Mouse (Mus musculus): ENCODE data around the gene Hivep3.

The Hivep3 gene

DNA sequence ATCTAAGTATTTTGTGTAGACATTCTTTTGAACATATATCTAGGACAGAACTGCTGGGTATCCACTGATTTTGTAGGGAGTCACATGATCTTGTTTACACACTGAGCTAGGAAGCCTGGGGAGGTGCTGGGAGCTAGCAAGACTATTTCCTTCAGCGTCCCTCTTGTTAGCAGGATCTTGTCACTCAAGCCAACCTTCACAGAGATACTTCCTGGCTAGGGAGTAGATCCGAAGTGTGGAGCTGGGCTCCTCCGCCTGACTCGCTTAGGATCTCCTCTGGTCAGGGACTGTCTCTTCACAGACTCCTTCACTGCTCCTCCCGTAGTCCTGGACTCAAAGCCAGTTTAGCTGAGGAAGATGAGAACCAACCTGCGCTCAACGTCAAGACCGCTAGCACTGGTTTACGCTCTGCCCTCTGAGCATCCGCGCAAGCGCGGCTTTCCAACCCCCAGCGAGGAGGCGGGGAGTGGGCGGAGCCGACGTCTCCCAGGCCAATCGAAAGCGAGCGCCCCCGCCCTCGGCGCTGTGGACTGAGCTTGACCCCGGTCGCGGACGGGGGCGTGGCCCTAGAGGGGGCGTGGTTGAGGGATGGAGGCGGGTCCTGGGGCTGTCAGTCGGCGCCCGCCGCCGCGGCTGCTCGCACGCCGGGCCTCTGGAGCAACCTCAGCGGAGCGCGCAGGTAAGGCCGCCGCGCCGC, at the start of gene Hivep3:
Gene Hivep3 (plus strand): TSS at position 601 of the 697 bp plus-strand sequence.
- peak; percentile 100 for DNase-seq (ENCODE audit: extremely low spot score, low spot score)

DNA sequence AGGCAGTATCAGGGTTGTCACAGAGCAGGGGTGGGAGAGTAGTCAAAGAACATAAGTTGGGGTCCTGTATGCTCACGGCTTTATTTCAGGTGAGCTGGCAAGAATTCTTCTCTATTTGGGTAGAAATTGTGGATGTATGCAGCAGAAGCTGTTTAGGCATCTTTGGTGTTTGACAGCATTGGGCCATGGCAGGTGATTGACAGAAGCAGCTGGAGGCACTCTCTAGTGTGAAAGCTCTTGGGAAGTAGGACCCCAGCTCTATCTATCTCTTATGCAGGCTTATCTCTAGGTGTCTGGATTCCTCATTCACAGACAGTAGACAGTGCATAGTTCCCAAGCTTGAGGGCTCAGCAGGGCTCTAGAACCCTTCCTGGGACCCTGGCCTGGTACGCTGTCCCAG, 47.8 kb upstream of the Hivep3 start:
- no peak for DNase-seq (ENCODE audit: extremely low spot score, low spot score)

GRCm38 (mm10) chr4:119698339-119698738, 35.2 kb upstream of the Hivep3 start:
- DNase-seq (ENCODE audit: extremely low spot score, low spot score): no peak

DNA sequence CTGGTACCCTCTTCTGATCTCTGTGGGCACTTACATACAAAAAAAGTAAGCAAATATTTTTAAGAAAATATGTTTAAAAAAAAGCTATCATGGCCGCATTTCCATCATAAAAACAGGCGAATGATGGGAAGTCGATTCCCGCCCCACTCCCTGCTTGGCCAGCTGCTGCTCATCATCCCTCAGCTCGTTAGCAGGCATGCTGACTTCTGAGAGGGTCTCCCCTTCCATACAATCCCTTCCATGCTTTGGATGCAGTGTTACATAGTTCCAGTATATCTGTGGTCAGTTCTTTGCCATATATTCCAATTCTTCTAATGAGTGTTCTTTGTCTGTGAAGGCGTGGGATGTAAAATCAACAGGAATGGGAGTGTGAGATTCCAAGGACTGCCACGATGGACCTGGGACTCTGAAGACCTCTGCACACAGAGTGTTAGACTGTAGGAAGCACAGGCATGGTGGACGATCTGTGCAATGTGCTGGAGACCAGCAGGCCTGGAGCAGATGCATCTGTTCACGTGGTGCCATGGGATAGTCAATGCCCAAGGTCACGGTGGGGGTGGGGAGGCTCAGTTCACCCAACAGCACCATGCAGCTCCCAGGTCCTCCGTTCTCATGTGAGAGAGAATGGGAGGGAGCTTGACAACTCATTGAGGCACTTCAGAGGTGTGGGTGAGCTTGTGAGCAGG, 32.2 kb upstream of the Hivep3 start:
- no peak for DNase-seq (ENCODE audit: extremely low spot score, low spot score)

DNA sequence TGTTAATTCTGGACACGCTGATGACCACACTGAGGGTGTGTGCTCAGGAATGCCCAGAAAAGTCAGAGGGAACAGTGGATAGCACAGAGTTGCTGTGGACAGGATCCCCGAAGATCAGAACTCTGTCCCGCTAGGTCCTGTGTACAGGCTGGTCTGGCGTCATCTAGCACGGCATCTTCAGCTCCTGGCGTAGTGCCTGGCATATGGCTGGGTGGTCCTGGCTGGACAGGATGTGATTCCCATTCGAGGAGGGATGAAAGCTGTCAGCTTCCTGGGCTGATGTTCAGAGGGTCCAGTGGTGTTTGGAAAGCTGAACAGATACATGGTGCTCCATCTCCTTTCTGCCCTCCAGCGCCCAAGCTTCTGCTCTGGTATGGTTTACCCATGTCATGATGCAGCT, 29.6 kb upstream of the Hivep3 start:
- DNase-seq (ENCODE audit: extremely low spot score, low spot score): no peak

DNA sequence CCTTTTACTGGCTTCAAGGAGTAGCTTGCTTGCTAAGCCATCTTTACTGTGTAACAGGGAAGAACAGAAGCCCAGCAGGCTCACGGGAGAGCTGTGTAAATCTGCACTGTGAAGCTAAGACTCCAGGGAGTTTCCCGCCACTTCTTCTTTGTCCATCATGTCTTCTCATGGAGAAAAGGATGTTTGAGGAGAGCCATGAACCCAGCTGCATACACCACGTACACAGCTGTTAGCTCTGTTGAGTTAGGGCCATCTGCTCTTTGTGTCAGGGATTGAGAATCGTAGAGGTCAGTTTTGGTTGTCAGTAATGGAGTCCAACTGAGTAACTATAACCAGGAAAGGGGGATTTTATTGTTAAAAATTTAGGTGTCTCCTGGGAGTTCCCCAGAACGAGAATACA, 26.3 kb upstream of the Hivep3 start:
- DNase-seq (ENCODE audit: extremely low spot score, low spot score): no peak

GRCm38 (mm10) chr4:119707751-119708150, 25.8 kb upstream of the Hivep3 start:
- no peak for DNase-seq (ENCODE audit: extremely low spot score, low spot score)

DNA sequence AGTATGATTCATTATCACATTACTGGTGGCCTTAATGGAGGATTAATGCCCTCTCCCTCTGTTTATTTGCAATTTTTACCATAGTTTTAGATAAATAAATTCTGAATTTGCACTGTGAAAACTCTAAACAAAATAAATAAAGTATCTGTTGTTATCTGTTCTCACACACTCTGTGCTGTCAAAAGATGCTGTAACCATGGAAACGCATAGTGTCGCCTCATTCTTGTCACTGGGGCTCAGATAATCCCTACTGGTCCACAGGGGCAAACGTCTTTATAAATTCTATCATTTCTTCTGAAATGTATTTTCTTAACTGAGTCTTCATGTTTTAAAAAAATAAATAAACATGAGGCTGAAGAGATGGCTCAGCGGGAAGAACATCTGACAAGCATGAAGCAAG, 23.4 kb upstream of the Hivep3 start:
- no peak for DNase-seq (ENCODE audit: extremely low spot score, low spot score)

DNA sequence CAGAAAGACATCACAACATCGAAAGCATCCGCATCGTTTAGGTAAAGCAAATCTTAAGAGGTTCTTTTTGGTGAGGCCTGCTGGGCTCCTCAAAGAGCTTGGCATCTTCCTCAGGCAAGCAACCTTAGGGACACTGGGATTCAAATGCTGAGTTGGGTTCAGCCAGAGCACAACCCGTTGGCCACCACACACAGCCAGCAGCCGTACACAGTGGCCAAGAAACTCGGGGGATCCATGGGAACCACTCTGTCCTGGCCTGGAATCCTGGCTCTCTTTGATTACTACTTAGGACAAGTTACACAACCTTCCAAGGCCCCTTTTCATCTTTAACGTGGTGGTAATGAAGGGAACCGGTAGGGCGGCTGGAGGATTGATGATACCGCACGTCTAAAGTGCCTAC, 16.1 kb upstream of the Hivep3 start:
- no peak for DNase-seq (ENCODE audit: extremely low spot score, low spot score)

DNA sequence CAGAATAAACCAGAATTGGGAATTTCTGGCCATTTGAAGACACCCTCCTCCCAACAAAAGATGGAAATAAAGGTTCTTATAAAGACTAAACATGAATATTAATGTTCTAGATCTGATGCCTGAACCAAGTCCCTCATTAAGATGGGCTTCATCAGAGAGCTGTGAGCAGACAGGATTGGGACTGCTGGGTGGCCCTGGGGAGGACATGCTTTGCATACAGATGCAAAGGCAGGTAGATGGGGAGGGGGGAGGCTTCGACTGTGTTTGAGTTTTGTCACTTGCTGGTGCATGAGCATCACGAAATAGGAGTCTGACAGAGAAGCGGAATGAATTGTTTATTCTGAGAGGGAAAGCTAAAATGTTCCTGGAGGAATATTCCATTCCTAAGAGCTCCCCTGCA, 12.1 kb upstream of the Hivep3 start:
- no peak for DNase-seq (ENCODE audit: extremely low spot score, low spot score)

DNA sequence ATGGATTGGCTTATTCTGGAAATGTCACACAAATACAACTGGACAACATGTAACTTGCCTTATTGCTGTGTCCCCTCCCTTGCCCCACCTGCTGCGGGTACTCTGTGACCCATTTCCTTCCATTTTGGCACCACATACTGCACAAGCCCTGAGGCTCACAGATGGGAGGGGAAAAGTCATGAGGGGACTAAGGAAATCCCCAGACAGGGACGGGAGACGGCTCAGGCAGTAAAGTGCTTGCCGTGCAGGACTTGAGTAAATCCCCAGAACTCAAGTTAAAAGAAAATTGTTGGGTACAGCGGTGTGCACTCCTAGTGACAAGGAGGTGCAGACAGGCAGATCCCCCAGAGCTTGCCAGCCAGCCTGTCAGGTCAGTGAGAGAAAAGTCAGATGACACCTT, 7.5 kb upstream of the Hivep3 start:
- no peak for DNase-seq (ENCODE audit: extremely low spot score, low spot score)

DNA sequence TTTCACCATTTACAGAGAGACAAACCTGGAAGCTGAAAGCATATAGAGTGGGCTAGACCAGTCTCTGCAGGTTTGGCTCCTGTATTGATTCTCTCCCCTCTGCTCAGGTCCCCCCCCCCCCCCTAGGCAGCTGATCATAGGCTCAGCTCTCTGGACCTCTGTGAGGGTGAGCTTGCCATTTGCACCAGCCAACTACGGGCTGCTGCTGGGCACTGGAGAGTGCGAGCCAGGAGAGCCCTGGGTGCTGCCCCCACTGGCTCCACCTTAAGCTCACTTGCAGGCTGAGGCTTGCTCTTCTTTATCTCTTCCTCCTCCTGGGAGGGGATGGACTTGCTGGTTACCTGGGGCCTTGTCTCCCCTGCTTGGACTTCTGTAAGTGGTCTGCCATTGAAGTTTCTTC, 5.7 kb upstream of the Hivep3 start:
- no peak for DNase-seq (ENCODE audit: extremely low spot score, low spot score)

DNA sequence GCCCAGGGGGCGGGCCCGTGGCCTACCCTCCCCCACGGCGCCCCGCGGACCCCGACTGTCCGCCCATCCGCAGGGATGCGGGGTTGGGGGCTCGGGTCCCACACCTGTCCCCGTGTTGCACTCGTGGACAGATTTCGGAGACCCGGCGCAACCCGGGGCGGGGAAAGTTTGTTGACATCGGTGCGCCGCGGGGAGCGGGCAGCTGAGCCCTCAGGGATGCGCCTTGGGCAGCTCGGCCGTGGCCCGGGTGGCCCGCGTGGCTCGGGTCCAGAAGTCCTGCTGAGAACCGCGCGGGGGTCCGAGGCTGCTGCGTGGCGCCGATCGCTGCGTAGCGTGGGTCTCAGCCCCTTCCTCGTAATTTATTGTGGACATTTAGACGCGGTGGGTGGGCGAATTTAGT, 358 bp downstream of the Hivep3 start:
- DNase-seq (ENCODE audit: extremely low spot score, low spot score): no peak

DNA sequence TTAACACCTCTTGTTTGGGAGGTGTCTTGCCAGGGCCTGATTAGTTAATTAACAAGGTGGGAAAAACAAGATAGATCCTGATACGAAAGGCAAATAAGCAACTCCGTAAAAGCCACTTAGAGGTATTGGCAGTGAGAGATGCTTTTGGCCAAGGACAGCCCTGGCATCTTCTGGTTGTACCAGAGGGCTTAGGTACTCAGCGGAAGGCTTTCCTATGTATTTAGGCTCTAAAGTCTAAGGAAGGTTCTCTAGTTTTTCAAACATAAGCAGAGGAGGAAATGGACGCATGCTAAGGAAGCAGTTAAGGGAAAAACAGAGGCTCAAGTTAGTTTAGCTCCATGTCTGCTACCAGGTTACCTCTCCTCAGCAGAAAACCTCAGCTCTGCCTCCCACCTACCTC, 768 bp downstream of the Hivep3 start:
- DNase-seq (ENCODE audit: extremely low spot score, low spot score): no peak

DNA sequence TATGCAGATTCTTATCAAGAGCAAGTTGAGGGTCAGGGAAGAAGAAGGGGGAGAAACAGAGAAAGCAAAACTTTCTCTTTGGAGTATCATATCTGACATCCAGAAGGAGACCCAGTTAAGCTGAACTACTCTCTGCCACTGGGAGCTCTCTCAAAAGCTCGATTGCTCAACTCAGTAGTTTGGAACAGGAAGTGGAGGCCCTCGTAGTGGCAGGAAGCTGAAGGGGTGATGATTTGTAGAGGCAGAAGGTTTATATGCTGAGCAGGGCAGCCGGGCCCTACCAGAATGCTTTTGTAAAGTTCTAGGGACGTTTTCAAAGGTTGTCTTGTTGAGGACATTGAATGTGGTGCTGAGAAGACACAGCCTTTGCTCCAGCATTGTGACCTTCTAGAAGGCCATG, 5.1 kb downstream of the Hivep3 start:
- no peak for DNase-seq (ENCODE audit: extremely low spot score, low spot score)

DNA sequence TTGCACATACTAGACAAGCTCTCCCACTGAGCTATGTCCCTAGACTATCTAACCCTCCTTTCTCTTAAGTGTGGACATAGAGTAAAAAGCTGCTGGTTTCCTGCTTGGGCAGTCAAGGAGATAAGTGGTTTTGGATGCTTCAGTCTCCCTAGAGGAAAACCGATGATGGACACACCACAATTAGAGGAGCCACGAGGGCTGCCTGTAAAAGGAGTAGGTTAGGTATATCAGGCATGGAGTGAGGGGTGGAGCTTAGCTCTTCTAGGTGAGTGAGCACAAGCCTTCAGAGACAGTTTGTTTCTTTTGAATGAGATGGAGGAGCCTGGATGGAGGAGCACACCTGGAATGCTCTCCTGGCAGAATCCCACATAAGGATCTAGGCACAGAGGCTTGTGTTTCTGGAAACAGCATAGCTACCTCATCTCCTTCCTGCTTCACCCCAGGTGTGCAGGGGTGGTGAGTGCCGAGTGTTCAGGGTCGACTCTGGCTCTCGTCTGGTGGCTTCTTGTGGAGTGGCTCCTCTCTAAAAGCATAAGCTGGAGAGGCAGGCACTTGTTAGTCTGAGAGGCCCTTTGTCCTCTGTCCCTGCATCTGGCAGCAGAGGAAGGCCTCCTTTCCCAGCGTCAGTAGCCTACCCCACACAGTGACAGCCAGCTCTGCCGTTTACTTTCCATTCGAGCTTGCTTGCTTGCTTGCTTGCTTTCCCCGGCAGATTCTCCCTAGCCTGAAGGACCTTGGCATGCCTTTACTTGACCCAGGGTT, 5.9 kb downstream of the Hivep3 start:
- no peak for DNase-seq (ENCODE audit: extremely low spot score, low spot score)

DNA sequence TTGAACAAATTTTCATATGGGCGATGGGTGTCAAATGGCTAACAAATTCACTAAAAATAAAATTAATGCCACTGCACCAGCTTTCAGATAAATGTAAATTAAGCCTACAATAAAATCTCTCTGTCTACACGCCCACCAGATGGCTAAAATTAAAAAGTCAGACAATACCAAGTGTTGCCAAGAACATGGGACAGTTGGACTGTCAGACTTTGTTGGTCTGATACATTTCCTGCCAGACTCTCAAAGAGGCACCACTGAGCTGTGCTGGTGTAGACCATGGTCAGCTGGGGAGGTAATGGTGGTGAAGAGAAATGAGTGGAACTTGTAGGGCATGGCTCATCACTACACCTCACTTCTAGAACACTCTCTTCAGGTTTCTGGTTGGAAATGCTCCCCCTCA, 14.8 kb downstream of the Hivep3 start:
- DNase-seq (ENCODE audit: extremely low spot score, low spot score): no peak

- DNase-seq (ENCODE audit: extremely low spot score, low spot score): no peak
These were observed 16.6 kb downstream of the Hivep3 start for GRCm38 (mm10) chr4:119750157-119750556.

DNA sequence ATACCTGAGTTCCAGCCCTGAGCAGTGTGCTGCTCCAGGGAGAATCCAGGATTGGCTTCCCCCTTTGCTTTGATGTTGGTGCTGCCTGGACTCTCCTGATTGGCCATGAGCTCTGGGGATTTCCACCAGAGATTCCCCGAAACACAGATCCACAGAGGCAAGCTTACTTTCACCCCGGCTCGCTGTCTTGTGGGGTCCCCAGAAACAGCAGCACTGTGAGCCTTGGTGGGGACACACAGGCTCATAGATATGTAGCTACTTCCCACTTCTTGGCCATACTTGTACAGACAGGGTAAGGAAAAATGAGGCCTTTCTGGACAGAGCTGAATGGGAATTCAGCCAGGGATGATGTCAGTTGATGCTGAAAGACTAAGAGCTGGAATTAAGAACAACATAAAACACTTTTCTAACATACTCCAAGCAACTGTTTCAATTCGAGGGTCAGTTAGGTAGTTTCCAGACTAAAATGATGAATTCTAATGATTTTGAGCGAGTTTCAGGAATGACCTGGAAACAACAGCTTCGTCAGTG, 17.2 kb downstream of the Hivep3 start:
- no peak for DNase-seq (ENCODE audit: extremely low spot score, low spot score)

DNA sequence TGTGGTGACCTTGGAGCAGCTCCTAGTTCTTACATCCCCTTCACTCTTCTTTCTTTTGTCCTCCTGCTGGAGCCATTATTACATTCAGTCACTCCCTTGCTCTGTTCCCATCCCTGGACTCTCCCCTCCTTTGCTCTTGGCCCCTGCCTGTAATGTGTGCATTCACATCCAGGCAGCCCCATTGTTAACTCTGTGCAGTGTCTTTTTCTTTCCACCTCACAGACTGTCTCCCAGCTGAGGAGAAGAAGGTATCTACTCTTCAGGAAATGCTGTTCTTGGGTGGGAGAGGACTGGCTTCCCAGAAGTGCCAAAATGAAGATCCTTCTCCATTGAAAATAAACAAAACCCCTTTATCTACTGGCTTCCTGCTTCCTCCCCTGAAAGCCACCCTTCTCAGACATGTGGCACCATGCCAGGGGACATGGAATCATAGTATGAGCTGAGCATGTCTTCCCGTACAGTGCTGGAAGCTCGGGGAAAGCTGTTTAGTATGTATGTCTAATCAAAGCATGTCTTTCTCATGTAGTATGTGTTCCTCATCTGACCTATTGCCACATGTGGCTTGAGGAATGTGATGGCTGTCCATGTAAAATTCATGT, 17.9 kb downstream of the Hivep3 start:
- no peak for DNase-seq (ENCODE audit: extremely low spot score, low spot score)

DNA sequence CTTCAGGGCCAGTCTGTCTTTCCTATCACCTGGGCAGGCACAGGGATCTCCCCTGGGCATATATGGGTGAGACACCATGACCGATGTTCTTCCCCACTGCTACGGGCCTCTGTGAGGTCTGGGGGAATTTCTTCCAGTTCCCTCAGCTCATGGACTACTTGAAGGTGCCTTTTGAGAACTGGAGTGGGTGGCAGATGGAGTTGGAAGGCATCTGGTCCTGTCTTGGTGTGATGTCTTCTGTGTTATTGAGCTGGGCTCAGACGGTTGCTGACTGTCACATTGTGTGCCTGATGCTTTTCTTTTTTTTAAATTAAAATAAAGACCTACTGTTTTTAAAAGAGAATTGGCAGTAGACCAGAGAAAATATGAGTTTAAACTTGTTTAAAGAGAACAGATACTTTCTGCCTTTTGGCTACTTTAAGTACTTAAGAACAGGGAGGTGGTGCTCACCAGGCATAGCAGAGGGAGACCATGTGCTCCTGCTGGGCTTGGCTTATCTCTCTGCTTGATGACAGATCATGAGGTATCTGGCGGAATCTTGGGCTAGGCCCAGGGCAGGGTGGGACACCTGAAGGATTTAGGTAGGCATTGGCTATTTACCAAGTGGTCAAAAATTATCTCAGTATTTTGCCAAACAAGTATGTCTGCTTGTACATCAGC, 26.1 kb downstream of the Hivep3 start:
- no peak for DNase-seq (ENCODE audit: extremely low spot score, low spot score)
